Mouse (Mus musculus): Measurements from ENCODE around the gene Stat6. TPM values are rescaled to one million over a fixed set of nuclear protein-coding genes. Genes with fewer than 3 reads are reported as not detected.

Stat6 gene
- total RNA-seq (2023) = 100 to 1,000 TPM; 244 to 270 TPM

GRCm38 (mm10) chr10:127642772-127643552 lies at the start of gene Stat6:
Gene Stat6 (plus strand): TSS chr10:127642986.

GRCm38 (mm10) chr10:127620406-127621190 lies 22.2 kb upstream of the Stat6 start, which contains the start of gene Lrp1:
Gene Lrp1 (minus strand): TSS chr10:127621148.

GRCm38 (mm10) chr10:127666501-127667268 lies 23.9 kb downstream of the Stat6 start, which contains the start of gene Nemp1:
Gene Nemp1 (plus strand): TSS chr10:127666901.

GRCm38 (mm10) chr10:127668093-127669050 lies 25.6 kb downstream of the Stat6 start, which contains the start of gene Nab2:
Gene Nab2 (minus strand): TSS chr10:127668568.

GRCm38 (mm10) chr10:127704766-127705220 lies 62.0 kb downstream of the Stat6 start, which contains the start of gene Myo1a:
Gene Myo1a (plus strand): TSS chr10:127705170.

Other genes with a start within 250 kb of the Stat6 start
- 10 to 100 TPM in 1 of 2 experiments, 1 to 10 TPM in 1; 5.6 to 15.4 TPM for gene Stac3, start 141.3 kb upstream of the Stat6 start, total RNA-seq (2023)
- gene Ndufa4l2, start 128.0 kb upstream of the Stat6 start, total RNA-seq (2023) = not detected
- 10 to 100 TPM; 69.2 to 72.0 TPM for gene Shmt2, start 120.5 kb upstream of the Stat6 start, total RNA-seq (2023)
- not detected for gene Nxph4, start 108.4 kb upstream of the Stat6 start, total RNA-seq (2023)
- gene Lrp1, start 21.8 kb upstream of the Stat6 start, total RNA-seq (2023) = 1 to 10 TPM in 1 of 2 experiments, under 1 TPM in 1; 0.77 to 3.9 TPM
- 10 to 100 TPM; 13.6 to 16.2 TPM for gene Nemp1, start 23.9 kb downstream of the Stat6 start, total RNA-seq (2023)
- gene Nab2, start 25.6 kb downstream of the Stat6 start, total RNA-seq (2023) = 10 to 100 TPM; 34.3 to 45.4 TPM
- under 1 TPM in 1 of 2 experiments, not detected in 1; 0.15 TPM for gene Myo1a, start 62.2 kb downstream of the Stat6 start, total RNA-seq (2023)
- not detected for gene Tac2, start 81.5 kb downstream of the Stat6 start, total RNA-seq (2023)
- 10 to 100 TPM; 17.9 to 18.7 TPM for gene Zbtb39, start 96.6 kb downstream of the Stat6 start, total RNA-seq (2023)
- gene Gpr182, start 108.7 kb downstream of the Stat6 start, total RNA-seq (2023) = not detected
- under 1 TPM; 0.17 to 0.27 TPM for gene Rdh1, start 116.7 kb downstream of the Stat6 start, total RNA-seq (2023)
- gene Rdh16f1, start 116.8 kb downstream of the Stat6 start, total RNA-seq (2023) = not detected
- under 1 TPM in 1 of 2 experiments, not detected in 1; 0.93 TPM for gene Rdh9, start 133.4 kb downstream of the Stat6 start, total RNA-seq (2023)
- gene Rdh16, start 158.2 kb downstream of the Stat6 start, total RNA-seq (2023) = not detected
- not detected for gene Rdh19, start 206.9 kb downstream of the Stat6 start, total RNA-seq (2023)
- gene Rdh16f2, start 223.5 kb downstream of the Stat6 start, total RNA-seq (2023) = not detected
- not detected for gene Rdh7, start 245.8 kb downstream of the Stat6 start, total RNA-seq (2023)

Data from B cell, adult 67 days (primary cell).